Mouse (Mus musculus) heart, embryonic 13.5 days (tissue): Measurements from ENCODE around the gene Ppp3cb. TPM values are rescaled to one million over a fixed set of nuclear protein-coding genes. Genes with fewer than 3 reads are reported as not detected.

ENCODE experiments used
- polyA plus RNA-seq: library from polyadenylated mRNA; unstranded; fragments of >200 nt; fragmentation: Nextera tagmentation; extraction: Ambion mirVana; gene quantifications from 2 replicates; pipeline ENCODE4 v1.2.1, GENCODE M21; 2015

Gene Ppp3cb
- polyA plus RNA-seq, 1 experiment from 2014 or later, result 29.3 TPM

Other genes with a start within 250 kb of the Ppp3cb start
- 30.8 and 34.1 TPM in 2 replicates for gene Ecd, start 198.5 kb downstream of the Ppp3cb start, polyA plus RNA-seq
- 19.7 and 24.1 TPM in 2 replicates for gene Fam149b, start 198.4 kb downstream of the Ppp3cb start, polyA plus RNA-seq
- gene Dnajc9, start 157.7 kb downstream of the Ppp3cb start, polyA plus RNA-seq, result 89.4 and 106 TPM in 2 replicates
- 83.8 and 93.9 TPM in 2 replicates for gene Mrps16, start 152.9 kb downstream of the Ppp3cb start, polyA plus RNA-seq
- 0.09 TPM in 1 of 2 replicates, not detected in the other for gene Cfap70, start 94.3 kb downstream of the Ppp3cb start, polyA plus RNA-seq
- gene Anxa7, start 66.4 kb downstream of the Ppp3cb start, polyA plus RNA-seq, result 37.1 and 39.8 TPM in 2 replicates
- 0.55 and 0.56 TPM in 2 replicates for gene Mss51, start 49.7 kb downstream of the Ppp3cb start, polyA plus RNA-seq
- 3.9 and 5.5 TPM in 2 replicates for gene Usp54, start 94.5 kb upstream of the Ppp3cb start, polyA plus RNA-seq
- gene Myoz1, start 110.0 kb upstream of the Ppp3cb start, polyA plus RNA-seq, result 14.3 and 19.2 TPM in 2 replicates
- 131 and 134 TPM in 2 replicates for gene Synpo2l, start 121.8 kb upstream of the Ppp3cb start, polyA plus RNA-seq
- 68.8 and 69.5 TPM in 2 replicates for gene Sec24c, start 127.7 kb upstream of the Ppp3cb start, polyA plus RNA-seq
- 15.3 and 17.4 TPM in 2 replicates for gene Fut11, start 148.4 kb upstream of the Ppp3cb start, polyA plus RNA-seq
- 199 and 200 TPM in 2 replicates for gene Chchd1, start 156.4 kb upstream of the Ppp3cb start, polyA plus RNA-seq
- gene Zswim8, start 161.0 kb upstream of the Ppp3cb start, polyA plus RNA-seq, result 23.0 and 23.4 TPM in 2 replicates
- 13.8 and 14.9 TPM in 2 replicates for gene Ndst2, start 188.0 kb upstream of the Ppp3cb start, polyA plus RNA-seq
- 55.0 and 60.2 TPM in 2 replicates for gene Camk2g, start 247.5 kb upstream of the Ppp3cb start, polyA plus RNA-seq